ENCODE assay signal across 9 mouse cellular contexts in the genomic region with DNA sequence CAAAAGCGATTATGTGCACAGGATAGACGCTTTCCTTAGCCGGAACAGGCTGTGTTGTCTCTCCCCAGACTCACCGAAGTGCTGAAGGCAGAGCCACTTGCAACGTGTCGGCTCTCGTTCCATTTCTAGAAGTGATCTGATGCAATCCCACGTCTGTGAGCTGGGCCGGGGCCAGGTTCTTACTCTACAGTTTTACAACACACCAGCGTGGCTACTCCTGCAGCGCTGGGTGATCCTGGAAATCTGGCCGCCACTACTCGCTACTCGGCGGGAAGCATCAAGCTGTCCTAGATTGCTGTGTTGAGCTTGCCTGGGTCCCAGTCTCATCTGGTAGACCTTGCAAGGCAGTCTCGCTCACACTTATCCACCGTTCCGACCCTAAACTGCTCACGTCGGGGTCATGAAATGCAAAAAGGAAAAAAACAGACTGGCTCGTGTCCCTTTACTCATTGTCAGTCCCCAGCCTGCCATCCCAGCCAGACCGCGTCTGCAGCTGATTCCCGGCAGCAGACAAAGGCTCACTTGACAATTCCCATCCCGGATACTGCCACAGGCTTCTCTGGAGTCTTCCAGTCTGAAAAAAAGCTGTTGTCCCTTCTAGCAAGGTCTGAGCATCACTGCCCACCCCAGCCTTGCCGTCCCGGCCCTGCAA. TPM values are rescaled to one million over a fixed set of nuclear protein-coding genes. Genes with fewer than 3 reads are reported as not detected.
DNase-seq lines count a peak whose midpoint lies in the region; ATAC-seq and TF ChIP-seq lines count a peak whose summit lies in the region.
"Had no signal": no experiment of that assay in that cellular context is flagged by ENCODE, and none has a peak within 500 bp of the region (broad histone marks: within the 10 kb centered on the region; RNA-seq: fewer than 3 reads in every experiment).

No protein-coding gene starts in this region.

- ATAC-seq in kidney, embryonic 15.5 days (replicated peaks; ENCODE audit: low FRiP score), result peak; percentile 50
- ATAC-seq in midbrain, embryonic 16.5 days, result peak; percentile 78

- no peaks in the 10 kb centered on the region for H3K4me1 ChIP-seq in embryonic fibroblast, embryonic 13.5 days (ENCODE audit: control insufficient read depth, insufficient read depth, low read length)
- peaks cover 13% of the 10 kb centered on the region; the same call in 1 of the 2 replicates for H3K4me1 ChIP-seq in kidney, embryonic 15.5 days
- peaks cover 10% of the 10 kb centered on the region for H3K4me1 ChIP-seq in midbrain, embryonic 16.5 days (ENCODE audit: control insufficient read depth, insufficient read depth, low read length)

- DNase-seq in urinary bladder, adult 18-20 months (ENCODE audit: low spot score in 2 of 2), result peak; percentile 30 to 44
- DNase-seq in urinary bladder, postnatal 10 days (ENCODE audit: low spot score), result no peak
- peak; percentile 20 to 56 for DNase-seq in heart, adult 9 months (ENCODE audit: low spot score in 2 of 2)
- peak; percentile 4 for DNase-seq in liver
- DNase-seq in urinary bladder, postnatal 14 days (ENCODE audit: low spot score), result peak; percentile 78

- H3K9me3 ChIP-seq in kidney, embryonic 15.5 days (replicated peaks), result no peaks in the 10 kb centered on the region
- H3K9me3 ChIP-seq in midbrain, embryonic 16.5 days (replicated peaks; ENCODE audit: control insufficient read depth, low read length, poor library complexity, severe bottlenecking), result no peaks in the 10 kb centered on the region

- TF ChIP-seq CTCF in embryonic fibroblast, embryonic 13.5 days (IDR thresholded peaks at IDR 0.05; ENCODE audit: borderline replicate concordance, insufficient read depth, low read length), result no peak

- H3K4me3 ChIP-seq in embryonic fibroblast, embryonic 13.5 days (ENCODE audit: insufficient read depth, low read length), result peak overlapping the region; percentile 68
- H3K4me3 ChIP-seq in kidney, embryonic 15.5 days (replicated peaks), result peak overlapping the region; percentile 47
- H3K4me3 ChIP-seq in midbrain, embryonic 16.5 days (ENCODE audit: low read depth, low read length), result peak overlapping the region; percentile 62

- H3K36me3 ChIP-seq in kidney, embryonic 15.5 days, result no peaks in the 10 kb centered on the region
- no peaks in the 10 kb centered on the region for H3K36me3 ChIP-seq in midbrain, embryonic 16.5 days (ENCODE audit: control insufficient read depth, insufficient read depth, low read length)

- peak overlapping the region; percentile 59 for H3K27ac ChIP-seq in embryonic fibroblast, embryonic 13.5 days (ENCODE audit: insufficient read depth, low read length)
- H3K27ac ChIP-seq in kidney, embryonic 15.5 days, result no peak overlapping the region
- peak overlapping the region; percentile 82 for H3K27ac ChIP-seq in midbrain, embryonic 16.5 days (ENCODE audit: low read length)

- peak overlapping the region; percentile 31 for H3K9ac ChIP-seq in kidney, embryonic 15.5 days
- H3K9ac ChIP-seq in midbrain, embryonic 16.5 days (ENCODE audit: low read depth, low read length), result peak overlapping the region; percentile 80

- 3% methylated on average over 27 of the region's 27 CpGs for WGBS in kidney, embryonic 15.5 days
- WGBS in midbrain, embryonic 16.5 days, result 3% methylated on average over 27 of the region's 27 CpGs

- peak; percentile 82 for TF ChIP-seq POLR2A in embryonic fibroblast, embryonic 13.5 days (IDR thresholded peaks at IDR 0.05; ENCODE audit: low read depth, low read length)

- H3K27me3 ChIP-seq in kidney, embryonic 15.5 days, result peaks cover 22% of the 10 kb centered on the region
- H3K27me3 ChIP-seq in midbrain, embryonic 16.5 days (ENCODE audit: control insufficient read depth, insufficient read depth, low read depth, low read length), result no peaks in the 10 kb centered on the region
- H3K27me3 ChIP-seq: Patski had no signal

- peak overlapping the region; percentile 93 for H3K4me2 ChIP-seq in kidney, embryonic 15.5 days
- peak overlapping the region; percentile 71 for H3K4me2 ChIP-seq in midbrain, embryonic 16.5 days (ENCODE audit: low read length)

RNA-seq across cellular contexts. Expression of a gene that starts 0.6 kb away (rescaled TPM):
- 59.1 and 113 TPM in 2 replicates for polyA plus RNA-seq in embryonic fibroblast, embryonic 13.5 days (2011; ENCODE audit: insufficient read length, low read depth, missing spikeins)
- polyA plus RNA-seq in kidney, embryonic 15.5 days (2015; fragmentation: Nextera tagmentation; extraction: Ambion mirVana), result 0.79 and 0.99 TPM in 2 replicates
- 17.2 and 17.5 TPM in 2 replicates for polyA plus RNA-seq in midbrain, embryonic 16.5 days (2015; fragmentation: Nextera tagmentation; extraction: Ambion mirVana)

RNA-seq across cellular contexts. Expression of a gene that starts 10.2 kb away (rescaled TPM):
- polyA plus RNA-seq in embryonic fibroblast, embryonic 13.5 days (2011; ENCODE audit: insufficient read length, low read depth, missing spikeins), result 51.6 and 60.8 TPM in 2 replicates
- polyA plus RNA-seq in kidney, embryonic 15.5 days (2015; fragmentation: Nextera tagmentation; extraction: Ambion mirVana), result 34.0 and 37.5 TPM in 2 replicates
- 26.4 and 31.8 TPM in 2 replicates for polyA plus RNA-seq in midbrain, embryonic 16.5 days (2015; fragmentation: Nextera tagmentation; extraction: Ambion mirVana)
